Mouse (Mus musculus): ENCODE data around the gene Astn1.

- TF ChIP-seq POLR2A (IDR thresholded peaks at IDR 0.05; ENCODE audit: borderline replicate concordance, extremely low read depth, low read depth, low read length) (no peak), CTCF (IDR thresholded peaks at IDR 0.05; ENCODE audit: insufficient read depth, low read length) (no peak)
These were observed 192.0 kb downstream of the Astn1 start for GRCm38 (mm10) chr1:158554020-158554505.

Measured in lung, adult 2 months (tissue).